Mouse (Mus musculus) myocyte (in vitro differentiated cells): Measurements from ENCODE around the gene Pgm5. TPM values are rescaled to one million over a fixed set of nuclear protein-coding genes. Genes with fewer than 3 reads are reported as not detected.

ENCODE experiments used
- H3K27me3 ChIP-seq: one replicate; pipeline ENCODE4 v1.6.1; 2011; ENCODE audit not compliant: control insufficient read depth, insufficient read depth, insufficient read length
- H3K36me3 ChIP-seq: one replicate; pipeline ENCODE4 v1.6.1; 2011; ENCODE audit not compliant: control insufficient read depth, insufficient read depth
- H3K4me2 ChIP-seq: one replicate; pipeline ENCODE4 v1.6.1; 2011; ENCODE audit warnings: low read depth, control low read depth
- H3K4me3 ChIP-seq: one replicate; pipeline ENCODE4 v1.5.1; 2011; ENCODE audit warnings: mild to moderate bottlenecking, control low read depth, moderate library complexity
- H3K79me2 ChIP-seq: one replicate; pipeline ENCODE4 v1.6.1; 2011; ENCODE audit not compliant: control insufficient read depth, insufficient read depth
- H3ac ChIP-seq: one replicate; pipeline ENCODE4 v1.6.1; 2011; ENCODE audit not compliant: control insufficient read depth, insufficient read length
- CEBPB ChIP-seq: IDR thresholded peaks from 2 replicates; pipeline ENCODE4 v1.6.1; 2011; ENCODE audit warnings: mild to moderate bottlenecking, moderate library complexity; ENCODE audit not compliant: poor library complexity, insufficient read depth, severe bottlenecking
- E2F4 ChIP-seq: IDR thresholded peaks from one replicate; pipeline ENCODE4 v1.6.1; 2011; ENCODE audit warnings: mild to moderate bottlenecking, control low read depth, moderate library complexity; ENCODE audit not compliant: insufficient read depth
- MAX ChIP-seq: IDR thresholded peaks from one replicate; pipeline ENCODE4 v1.6.1; 2011; ENCODE audit warnings: low read depth, mild to moderate bottlenecking, control low read depth
- MYOD1 ChIP-seq, 3 experiments: IDR thresholded peaks; one replicate each; pipeline ENCODE4 v1.6.1; 2011; ENCODE audit warnings: control low read depth in 2 of 3, low read depth in 2 of 3, mild to moderate bottlenecking in 2 of 3, moderate library complexity in 1 of 3; ENCODE audit not compliant: insufficient read length in 2 of 3, control insufficient read depth in 1 of 3
- MYOG ChIP-seq, 3 experiments: IDR thresholded peaks; one replicate each; pipeline ENCODE4 v1.6.1; 2011; ENCODE audit warnings: control low read depth in 2 of 3, low read depth in 2 of 3, mild to moderate bottlenecking in 2 of 3; ENCODE audit not compliant: insufficient read length in 2 of 3, control insufficient read depth in 1 of 3, insufficient read depth in 1 of 3
- POLR2A ChIP-seq: IDR thresholded peaks from one replicate; pipeline ENCODE4 v1.6.1; 2011; ENCODE audit warnings: low read depth, mild to moderate bottlenecking, control low read depth, moderate library complexity; ENCODE audit not compliant: insufficient read length
- POLR2AphosphoS2 ChIP-seq: IDR thresholded peaks from one replicate; pipeline ENCODE4 v1.6.1; 2011; ENCODE audit warnings: low read depth, control low read depth; ENCODE audit not compliant: insufficient read length
- REST ChIP-seq: IDR thresholded peaks from one replicate; pipeline ENCODE4 v1.6.1; 2011; ENCODE audit warnings: mild to moderate bottlenecking, control low read depth, moderate library complexity; ENCODE audit not compliant: insufficient read depth, insufficient read length
- SRF ChIP-seq: IDR thresholded peaks from one replicate; pipeline ENCODE4 v1.6.1; 2011; ENCODE audit warnings: low read depth; ENCODE audit not compliant: control insufficient read depth, insufficient read length
- TCF12 ChIP-seq: IDR thresholded peaks from one replicate; pipeline ENCODE4 v1.6.1; 2011; ENCODE audit warnings: mild to moderate bottlenecking, control low read depth; ENCODE audit not compliant: poor library complexity, insufficient read depth, severe bottlenecking
- TCF3 ChIP-seq: IDR thresholded peaks from one replicate; pipeline ENCODE4 v1.6.1; 2011; ENCODE audit warnings: low read depth, control low read depth; ENCODE audit not compliant: insufficient read length
- USF1 ChIP-seq: IDR thresholded peaks from one replicate; pipeline ENCODE4 v1.6.1; 2011; ENCODE audit warnings: low read depth, mild to moderate bottlenecking, control low read depth, moderate library complexity
- polyA plus RNA-seq: library from polyadenylated mRNA; unstranded; fragments of >200 nt; fragmentation: generic; extraction: Trizol; gene quantifications from one replicate; pipeline ENCODE4 v1.2.1, GENCODE M21; 2012; ENCODE audit warnings: missing spikeins

Pgm5 gene
- polyA plus RNA-seq, 1 experiment = 68.6 TPM

- H3ac ChIP-seq = no peak overlapping the region
- no peak overlapping the region for H3K4me3 ChIP-seq
- no peak overlapping the region for H3K4me2 ChIP-seq
- no peaks in the 10 kb centered on the region for H3K36me3 ChIP-seq
- no peak for TF ChIP-seq E2F4
- TF ChIP-seq MAX = no peak
- TF ChIP-seq MYOD1 (IDR thresholded peaks at IDR 0.05; ENCODE audit: control insufficient read depth in 1 of 3, insufficient read length in 2 of 3, low read depth in 2 of 3) = no peak
- TF ChIP-seq POLR2AphosphoS2 = no peak
- no peak for TF ChIP-seq REST
- no peak for TF ChIP-seq SRF
- no peak for TF ChIP-seq USF1
- no peak for TF ChIP-seq TCF12
- TF ChIP-seq CEBPB = no peak
- no peak for TF ChIP-seq MYOG (IDR thresholded peaks at IDR 0.05; ENCODE audit: control insufficient read depth in 1 of 3, insufficient read depth in 1 of 3, insufficient read length in 2 of 3, low read depth in 2 of 3)
- TF ChIP-seq POLR2A = no peak
- TF ChIP-seq TCF3 = no peak
- H3K79me2 ChIP-seq = no peaks in the 10 kb centered on the region
- H3K27me3 ChIP-seq = no peaks in the 10 kb centered on the region
Measured at GRCm38 (mm10) chr19:24779996-24780395, 81.7 kb downstream of the Pgm5 start.

- no peak for TF ChIP-seq POLR2A
- TF ChIP-seq REST = no peak
- no peak for TF ChIP-seq E2F4
- TF ChIP-seq TCF12 = no peak
- TF ChIP-seq MYOD1 (IDR thresholded peaks at IDR 0.05; ENCODE audit: control insufficient read depth in 1 of 3, insufficient read length in 2 of 3, low read depth in 2 of 3) = no peak
- H3K27me3 ChIP-seq = no peaks in the 10 kb centered on the region
- no peaks in the 10 kb centered on the region for H3K36me3 ChIP-seq
- H3K4me3 ChIP-seq = no peak overlapping the region
- H3K4me2 ChIP-seq = no peak overlapping the region
- H3K79me2 ChIP-seq = no peaks in the 10 kb centered on the region
- no peak overlapping the region for H3ac ChIP-seq
Measured at GRCm38 (mm10) chr19:24770345-24770744, 91.3 kb downstream of the Pgm5 start.

DNA sequence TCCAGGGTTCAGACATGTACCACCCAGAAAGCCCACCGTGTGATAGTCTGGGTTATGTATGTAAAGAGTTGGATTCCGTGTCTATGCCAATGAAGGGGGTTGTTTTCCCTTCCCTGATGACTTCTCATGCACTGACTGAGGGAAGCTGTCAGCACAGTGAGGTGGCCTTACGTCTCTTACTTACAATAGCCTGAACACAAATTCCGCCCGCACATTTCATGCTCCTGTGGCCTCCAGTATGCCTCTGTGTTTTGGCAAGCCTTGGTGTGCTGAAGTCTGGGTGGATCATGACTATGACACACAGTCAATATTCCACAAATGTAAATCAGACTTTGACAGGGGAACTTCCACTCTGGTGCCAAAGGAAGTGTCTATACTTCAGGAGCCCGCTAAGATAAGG is 94.3 kb downstream of the Pgm5 start:
- H3K27me3 ChIP-seq = no peaks in the 10 kb centered on the region
- H3K4me3 ChIP-seq = no peak overlapping the region
- H3K4me2 ChIP-seq = no peak overlapping the region
- H3K79me2 ChIP-seq = no peaks in the 10 kb centered on the region
- H3K36me3 ChIP-seq = no peaks in the 10 kb centered on the region
- TF ChIP-seq TCF3 = no peak
- TF ChIP-seq E2F4 = no peak
- TF ChIP-seq POLR2A = no peak
- TF ChIP-seq USF1 = no peak
- no peak for TF ChIP-seq MAX
- no peak for TF ChIP-seq MYOD1 (IDR thresholded peaks at IDR 0.05; ENCODE audit: control insufficient read depth in 1 of 3, insufficient read length in 2 of 3, low read depth in 2 of 3)
- no peak for TF ChIP-seq SRF
- no peak for TF ChIP-seq POLR2AphosphoS2
- TF ChIP-seq CEBPB = no peak
- TF ChIP-seq REST = no peak
- no peak for TF ChIP-seq TCF12
- TF ChIP-seq MYOG (IDR thresholded peaks at IDR 0.05; ENCODE audit: control insufficient read depth in 1 of 3, insufficient read depth in 1 of 3, insufficient read length in 2 of 3, low read depth in 2 of 3) = no peak
- no peak overlapping the region for H3ac ChIP-seq

GRCm38 (mm10) chr19:24762473-24763149 is 99.0 kb downstream of the Pgm5 start:
- no peak overlapping the region for H3ac ChIP-seq
- no peak overlapping the region for H3K4me3 ChIP-seq
- no peaks in the 10 kb centered on the region for H3K79me2 ChIP-seq
- H3K27me3 ChIP-seq = no peaks in the 10 kb centered on the region
- no peak overlapping the region for H3K4me2 ChIP-seq
- no peaks in the 10 kb centered on the region for H3K36me3 ChIP-seq
- TF ChIP-seq USF1 (no peak), MYOG (IDR thresholded peaks at IDR 0.05; ENCODE audit: control insufficient read depth in 1 of 3, insufficient read depth in 1 of 3, insufficient read length in 2 of 3, low read depth in 2 of 3) (no peak), MYOD1 (IDR thresholded peaks at IDR 0.05; ENCODE audit: control insufficient read depth in 1 of 3, insufficient read length in 2 of 3, low read depth in 2 of 3) (no peak), MAX (no peak), TCF3 (no peak), POLR2A (no peak), SRF (no peak), POLR2AphosphoS2 (no peak), E2F4 (no peak), TCF12 (no peak), CEBPB (no peak), REST (no peak)

DNA sequence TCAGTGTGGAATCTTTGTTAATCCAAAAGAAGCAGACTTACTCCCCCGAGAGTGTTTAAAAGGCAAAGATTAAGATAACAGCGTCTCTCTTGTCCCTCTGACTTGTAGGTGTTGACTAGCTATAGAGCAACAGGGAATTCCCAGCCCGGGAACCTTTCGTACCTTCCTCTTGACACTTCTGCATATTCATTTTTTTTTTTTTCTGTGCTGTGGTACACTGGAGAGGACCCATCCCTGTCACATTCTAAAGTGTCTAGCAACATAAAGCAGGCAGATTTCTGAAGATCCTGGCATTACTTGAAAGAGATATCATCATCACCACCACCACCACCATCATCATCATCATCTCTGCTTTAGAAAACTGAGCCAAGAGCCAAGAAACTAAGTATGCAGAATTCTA is 105.0 kb downstream of the Pgm5 start:
- H3K4me2 ChIP-seq = no peak overlapping the region
- H3ac ChIP-seq = no peak overlapping the region
- H3K27me3 ChIP-seq = no peaks in the 10 kb centered on the region
- H3K79me2 ChIP-seq = no peaks in the 10 kb centered on the region
- no peak overlapping the region for H3K4me3 ChIP-seq
- H3K36me3 ChIP-seq = no peaks in the 10 kb centered on the region
- no peak for TF ChIP-seq SRF
- TF ChIP-seq MYOG (IDR thresholded peaks at IDR 0.05; ENCODE audit: control insufficient read depth in 1 of 3, insufficient read depth in 1 of 3, insufficient read length in 2 of 3, low read depth in 2 of 3) = no peak
- no peak for TF ChIP-seq USF1
- no peak for TF ChIP-seq CEBPB
- no peak for TF ChIP-seq REST
- no peak for TF ChIP-seq MAX
- no peak for TF ChIP-seq MYOD1 (IDR thresholded peaks at IDR 0.05; ENCODE audit: control insufficient read depth in 1 of 3, insufficient read length in 2 of 3, low read depth in 2 of 3)
- no peak for TF ChIP-seq TCF12
- TF ChIP-seq POLR2AphosphoS2 = no peak
- TF ChIP-seq TCF3 = no peak
- TF ChIP-seq E2F4 = no peak
- no peak for TF ChIP-seq POLR2A
